Comparison of ENCODE assay signal across 18 mouse cellular contexts in genomic region chr11:119724709-119725108, GRCm38 (mm10).
DNase-seq lines count a peak whose midpoint lies in the region; ATAC-seq and TF ChIP-seq lines count a peak whose summit lies in the region.
"Had no signal": no experiment of that assay in that cellular context is flagged by ENCODE, and none has a peak within 500 bp of the region (broad histone marks: within the 10 kb centered on the region; RNA-seq: fewer than 3 reads in every experiment).

No protein-coding gene starts in this region.

- H3K4me2 ChIP-seq in forebrain, embryonic 12.5 days: no peak overlapping the region
- H3K4me2 ChIP-seq in forebrain, embryonic 11.5 days (ENCODE audit: low read depth, low read length, severe bottlenecking): no peak overlapping the region
- H3K4me2 ChIP-seq in liver, embryonic 12.5 days: peak overlapping the region; percentile 43
- no peak overlapping the region for H3K4me2 ChIP-seq in liver, postnatal 0 days (ENCODE audit: low read depth, low read length)
- H3K4me2 ChIP-seq in liver, embryonic 15.5 days: no peak overlapping the region
- H3K4me2 ChIP-seq: embryonic facial prominence, embryonic 13.5 days; heart, embryonic 12.5 days; hindbrain, embryonic 15.5 days had no signal

- no peak for DNase-seq in forebrain, embryonic 11.5 days (ENCODE audit: low spot score)
- no peak for DNase-seq in liver, postnatal 0 days
- peak; percentile 16 for DNase-seq in c-Kit-positive CD71-positive TER-119-negative erythroid progenitor cells, embryonic 14.5 days (ENCODE audit: low read depth)
- DNase-seq in urinary bladder, adult 18-20 months (ENCODE audit: low spot score in 2 of 2): no peak
- DNase-seq in right cerebral cortex, postnatal 4 days: no peak
- DNase-seq: adrenal gland, postnatal 10 days; cerebellum, adult 8-10 months; cerebellum, postnatal 14 days; embryo, embryonic 11 days; gastrocnemius, adult 2 months; gastrocnemius, postnatal 25 days had no signal

- H3K9ac ChIP-seq in forebrain, embryonic 12.5 days: no peak overlapping the region
- H3K9ac ChIP-seq in forebrain, embryonic 11.5 days (ENCODE audit: low read length): no peak overlapping the region
- 0 out of 2 replicates have a peak overlapping the region, but pooled peaks have one; percentile 4 for H3K9ac ChIP-seq in liver, embryonic 12.5 days
- H3K9ac ChIP-seq in liver, postnatal 0 days (replicated peaks): no peak overlapping the region
- H3K9ac ChIP-seq in liver, embryonic 15.5 days: no peak overlapping the region
- H3K9ac ChIP-seq: embryonic facial prominence, embryonic 13.5 days; heart, embryonic 12.5 days; hindbrain, embryonic 15.5 days had no signal

- TF ChIP-seq CTCF in liver, postnatal 0 days (IDR thresholded peaks at IDR 0.05; ENCODE audit: low read depth): no peak

- 93% methylated on average over 9 of the region's 9 CpGs for WGBS in forebrain, embryonic 12.5 days
- 93% methylated on average over 9 of the region's 9 CpGs for WGBS in forebrain, embryonic 11.5 days
- 58% methylated on average over 9 of the region's 9 CpGs for WGBS in liver, embryonic 12.5 days (ENCODE audit: insufficient replicate concordance)
- 70% methylated on average over 9 of the region's 9 CpGs for WGBS in liver, postnatal 0 days (ENCODE audit: insufficient replicate concordance)
- 59% methylated on average over 9 of the region's 9 CpGs for WGBS in liver, embryonic 15.5 days (ENCODE audit: insufficient replicate concordance)

- no peak for TF ChIP-seq EP300 in liver, postnatal 0 days (IDR thresholded peaks at IDR 0.05; ENCODE audit: low read depth)

- H3K27me3 ChIP-seq in forebrain, embryonic 12.5 days: no peaks in the 10 kb centered on the region
- no peaks in the 10 kb centered on the region for H3K27me3 ChIP-seq in forebrain, embryonic 11.5 days (ENCODE audit: control insufficient read depth, insufficient read depth, low read length)
- no peaks in the 10 kb centered on the region for H3K27me3 ChIP-seq in liver, embryonic 12.5 days (replicated peaks)
- no peaks in the 10 kb centered on the region for H3K27me3 ChIP-seq in liver, postnatal 0 days (ENCODE audit: insufficient read depth, low read length)
- no peaks in the 10 kb centered on the region for H3K27me3 ChIP-seq in liver, embryonic 15.5 days
- H3K27me3 ChIP-seq: embryonic facial prominence, embryonic 13.5 days; heart, embryonic 12.5 days; hindbrain, embryonic 15.5 days had no signal

- no peaks in the 10 kb centered on the region for H3K4me1 ChIP-seq in forebrain, embryonic 12.5 days
- no peaks in the 10 kb centered on the region for H3K4me1 ChIP-seq in forebrain, embryonic 11.5 days (replicated peaks; ENCODE audit: control insufficient read depth, insufficient read depth, low read length)
- H3K4me1 ChIP-seq in liver, embryonic 12.5 days: peaks cover 50% of the 10 kb centered on the region
- no peaks in the 10 kb centered on the region; the same call in 1 of the 2 replicates for H3K4me1 ChIP-seq in liver, postnatal 0 days (ENCODE audit: insufficient read depth)
- H3K4me1 ChIP-seq in liver, embryonic 15.5 days (replicated peaks): peaks cover 17% of the 10 kb centered on the region
- H3K4me1 ChIP-seq: embryonic facial prominence, embryonic 13.5 days had no signal

- no peak for ATAC-seq in forebrain, embryonic 12.5 days (ENCODE audit: low FRiP score)
- ATAC-seq in forebrain, embryonic 11.5 days (replicated peaks; ENCODE audit: low FRiP score): no peak
- peak; percentile 76 for ATAC-seq in liver, embryonic 12.5 days
- ATAC-seq in liver, postnatal 0 days: no peak
- 0 out of 2 replicates have a peak, but pooled peaks have one; percentile 37 for ATAC-seq in liver, embryonic 15.5 days (ENCODE audit: insufficient read depth)
- ATAC-seq: forebrain, embryonic 14.5 days had no signal

- peaks cover 17% of the 10 kb centered on the region for H3K36me3 ChIP-seq in forebrain, embryonic 12.5 days (replicated peaks)
- no peaks in the 10 kb centered on the region for H3K36me3 ChIP-seq in forebrain, embryonic 11.5 days (ENCODE audit: control insufficient read depth, insufficient read depth, low read length)
- peaks cover 22% of the 10 kb centered on the region for H3K36me3 ChIP-seq in liver, embryonic 12.5 days
- H3K36me3 ChIP-seq in liver, postnatal 0 days (replicated peaks; ENCODE audit: insufficient read depth, low read length): no peaks in the 10 kb centered on the region
- H3K36me3 ChIP-seq in liver, embryonic 15.5 days (replicated peaks): peaks cover 7% of the 10 kb centered on the region; the same call in 1 of the 2 replicates
- H3K36me3 ChIP-seq: hindbrain, embryonic 15.5 days had no signal

- 0 out of 2 replicates have a peak overlapping the region, but pooled peaks have one; percentile 1 for H3K27ac ChIP-seq in forebrain, embryonic 12.5 days
- no peak overlapping the region for H3K27ac ChIP-seq in forebrain, embryonic 11.5 days (ENCODE audit: low read depth, low read length)
- peak overlapping the region; percentile 46; the same call in 1 of the 2 replicates for H3K27ac ChIP-seq in liver, embryonic 12.5 days
- H3K27ac ChIP-seq in liver, postnatal 0 days (ENCODE audit: low read depth): no peak overlapping the region
- H3K27ac ChIP-seq in liver, embryonic 15.5 days (replicated peaks): no peak overlapping the region
- H3K27ac ChIP-seq: embryonic facial prominence, embryonic 13.5 days; gastrocnemius, adult 2 months; hindbrain, embryonic 15.5 days had no signal

- no peaks in the 10 kb centered on the region for H3K9me3 ChIP-seq in forebrain, embryonic 12.5 days
- H3K9me3 ChIP-seq in forebrain, embryonic 11.5 days (ENCODE audit: control insufficient read depth, low read length): no peaks in the 10 kb centered on the region
- no peaks in the 10 kb centered on the region for H3K9me3 ChIP-seq in liver, embryonic 12.5 days (replicated peaks)
- no peaks in the 10 kb centered on the region for H3K9me3 ChIP-seq in liver, postnatal 0 days (ENCODE audit: low read length)
- no peaks in the 10 kb centered on the region for H3K9me3 ChIP-seq in liver, embryonic 15.5 days (replicated peaks)
- H3K9me3 ChIP-seq: embryonic facial prominence, embryonic 13.5 days; heart, embryonic 12.5 days; hindbrain, embryonic 15.5 days had no signal

- H3K4me3 ChIP-seq in forebrain, embryonic 12.5 days (replicated peaks): no peak overlapping the region
- no peak overlapping the region for H3K4me3 ChIP-seq in forebrain, embryonic 11.5 days (ENCODE audit: low read depth, low read length)
- peak overlapping the region; percentile 8 for H3K4me3 ChIP-seq in liver, embryonic 12.5 days
- no peak overlapping the region for H3K4me3 ChIP-seq in liver, postnatal 0 days (ENCODE audit: low read depth, low read length)
- H3K4me3 ChIP-seq in liver, embryonic 15.5 days (replicated peaks): no peak overlapping the region
- H3K4me3 ChIP-seq: embryonic facial prominence, embryonic 13.5 days; gastrocnemius, adult 2 months; heart, embryonic 12.5 days; hindbrain, embryonic 15.5 days had no signal

Comparison
In these comparisons a context has a peak if more than half of its experiments do, and no peak if none do; other contexts are left out.
1. ATAC-seq: peak in liver, embryonic 12.5 days (single experiment) and liver, embryonic 15.5 days (single experiment); none in forebrain, embryonic 12.5 days (single experiment), forebrain, embryonic 11.5 days (single experiment) and liver, postnatal 0 days (single experiment).
2. H3K27ac ChIP-seq: peak in forebrain, embryonic 12.5 days (single experiment) and liver, embryonic 12.5 days (single experiment); none in forebrain, embryonic 11.5 days (single experiment), liver, postnatal 0 days (single experiment) and liver, embryonic 15.5 days (single experiment).